Mouse (Mus musculus): Measurements from ENCODE around the gene Nxf1. TPM values are rescaled to one million over a fixed set of nuclear protein-coding genes. Genes with fewer than 3 reads are reported as not detected.
A peak's percentile ranks its signal among the peaks of the same experiment; 100 is the strongest.

Gene Nxf1
- polyA plus RNA-seq, 2 experiments: 77.4 to 90.9 TPM

DNA sequence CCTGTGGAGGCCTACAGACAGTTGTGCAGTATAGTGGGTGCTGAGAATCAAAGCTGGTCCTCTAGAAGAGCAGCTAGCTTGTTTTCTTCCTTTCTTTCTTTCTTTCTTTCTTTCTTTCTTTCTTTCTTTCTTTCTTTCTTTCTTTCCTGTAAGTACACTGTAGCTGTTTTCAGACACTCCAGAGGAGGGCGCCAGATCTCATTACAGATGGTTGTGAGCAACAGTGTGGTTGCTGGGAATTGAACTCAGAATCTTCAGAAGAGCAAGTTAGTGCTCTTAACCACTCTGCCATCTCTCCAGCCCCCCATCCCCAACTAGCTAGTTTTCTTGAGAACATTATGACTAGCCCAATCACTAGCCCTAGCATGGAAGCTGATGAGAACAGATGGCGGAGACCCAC lies 3.9 kb downstream of the Nxf1 start:
- Histone ChIP-seq H3K27ac (no peak overlapping the region), H3K9me3 (ENCODE audit: control insufficient read depth, low read length) (no peaks in the 10 kb centered on the region; the same call in 1 of the 2 replicates), H3K4me3 (ENCODE audit: insufficient read depth in 1 of 2, low read depth in 2 of 2, low read length in 2 of 2) (no peak overlapping the region), H3K4me1 (replicated peaks; ENCODE audit: control insufficient read depth in 2 of 2, insufficient read depth in 2 of 2, low read length in 1 of 2) (peaks cover 13 to 15% of the 10 kb centered on the region in 2 experiments), H3K9ac (replicated peaks) (no peak overlapping the region), H3K36me3 (replicated peaks; ENCODE audit: control insufficient read depth, insufficient read depth, low read depth) (peaks cover 36% of the 10 kb centered on the region), H3K4me2 (ENCODE audit: low read depth) (no peak overlapping the region), H3K27me3 (ENCODE audit: control insufficient read depth, insufficient read depth, low read length) (no peaks in the 10 kb centered on the region)
- DNase-seq (ENCODE audit: low read depth in 3 of 3, low spot score in 3 of 3): no peak
- WGBS (ENCODE audit: insufficient replicate concordance): 77% methylated on average over 2 of the region's 2 CpGs
- TF ChIP-seq CTCF (IDR thresholded peaks at IDR 0.05; ENCODE audit: low read depth): peak; percentile 32; the same call in 1 of the 2 replicates
- no peak for TF ChIP-seq EP300 (IDR thresholded peaks at IDR 0.05; ENCODE audit: low read depth)
- no peak for ATAC-seq (ENCODE audit: insufficient read depth)

GRCm38 (mm10) chr19:8763276-8763675 lies 6.4 kb downstream of the Nxf1 start:
- DNase-seq (ENCODE audit: low read depth in 3 of 3, low spot score in 3 of 3) (no peak), ATAC-seq (ENCODE audit: insufficient read depth) (no peak)
- no peak overlapping the region for H3K4me2 ChIP-seq (ENCODE audit: low read depth)
- H3K9me3 ChIP-seq (ENCODE audit: control insufficient read depth, low read length): no peaks in the 10 kb centered on the region; the same call in 1 of the 2 replicates
- no peaks in the 10 kb centered on the region for H3K27me3 ChIP-seq (ENCODE audit: control insufficient read depth, insufficient read depth, low read length)
- peaks cover 7 to 8% of the 10 kb centered on the region in 2 experiments for H3K4me1 ChIP-seq (replicated peaks; ENCODE audit: control insufficient read depth in 2 of 2, insufficient read depth in 2 of 2, low read length in 1 of 2)
- no peak overlapping the region for H3K27ac ChIP-seq
- no peak for TF ChIP-seq EP300 (IDR thresholded peaks at IDR 0.05; ENCODE audit: low read depth)
- TF ChIP-seq CTCF (IDR thresholded peaks at IDR 0.05; ENCODE audit: low read depth): no peak
- 82% methylated on average over 4 of the region's 4 CpGs for WGBS (ENCODE audit: insufficient replicate concordance)
- no peak overlapping the region for H3K9ac ChIP-seq (replicated peaks)
- peaks cover 62% of the 10 kb centered on the region for H3K36me3 ChIP-seq (replicated peaks; ENCODE audit: control insufficient read depth, insufficient read depth, low read depth)
- no peak overlapping the region for H3K4me3 ChIP-seq (ENCODE audit: insufficient read depth in 1 of 2, low read depth in 2 of 2, low read length in 2 of 2)

GRCm38 (mm10) chr19:8765562-8765961 lies 8.7 kb downstream of the Nxf1 start:
- Histone ChIP-seq H3K9ac (replicated peaks) (no peak overlapping the region), H3K4me1 (replicated peaks; ENCODE audit: control insufficient read depth in 2 of 2, insufficient read depth in 2 of 2, low read length in 1 of 2) (peaks cover 4 to 5% of the 10 kb centered on the region in 2 experiments; a peak in 3 of 4 replicates), H3K4me3 (ENCODE audit: insufficient read depth in 1 of 2, low read depth in 2 of 2, low read length in 2 of 2) (no peak overlapping the region), H3K27me3 (ENCODE audit: control insufficient read depth, insufficient read depth, low read length) (no peaks in the 10 kb centered on the region), H3K27ac (no peak overlapping the region), H3K9me3 (ENCODE audit: control insufficient read depth, low read length) (no peaks in the 10 kb centered on the region; the same call in 1 of the 2 replicates), H3K4me2 (ENCODE audit: low read depth) (no peak overlapping the region), H3K36me3 (replicated peaks; ENCODE audit: control insufficient read depth, insufficient read depth, low read depth) (peaks cover 84% of the 10 kb centered on the region)
- TF ChIP-seq CTCF (IDR thresholded peaks at IDR 0.05; ENCODE audit: low read depth): no peak
- no peak for TF ChIP-seq EP300 (IDR thresholded peaks at IDR 0.05; ENCODE audit: low read depth)
- ATAC-seq (ENCODE audit: insufficient read depth): no peak
- WGBS (ENCODE audit: insufficient replicate concordance): 85% methylated on average over 9 of the region's 9 CpGs
- no peak for DNase-seq (ENCODE audit: low read depth in 3 of 3, low spot score in 3 of 3)

- Histone ChIP-seq H3K36me3 (replicated peaks; ENCODE audit: control insufficient read depth, insufficient read depth, low read depth) (peaks cover 67% of the 10 kb centered on the region), H3K27ac (peak within 1 kb of the TSS; percentile 80), H3K4me2 (ENCODE audit: low read depth) (peak within 1 kb of the TSS; percentile 92), H3K4me3 (ENCODE audit: insufficient read depth in 1 of 2, low read depth in 2 of 2, low read length in 2 of 2) (peak within 1 kb of the TSS; percentile 89 to 94), H3K9me3 (ENCODE audit: control insufficient read depth, low read length) (no peaks in the 10 kb centered on the region; the same call in 1 of the 2 replicates), H3K27me3 (ENCODE audit: control insufficient read depth, insufficient read depth, low read length) (no peaks in the 10 kb centered on the region), H3K4me1 (replicated peaks; ENCODE audit: control insufficient read depth in 2 of 2, insufficient read depth in 2 of 2, low read length in 1 of 2) (peaks cover 24 to 28% of the 10 kb centered on the region in 2 experiments), H3K9ac (replicated peaks) (peak within 1 kb of the TSS; percentile 93)
- no peak for ATAC-seq (ENCODE audit: insufficient read depth)
- DNase-seq (ENCODE audit: low read depth in 3 of 3, low spot score in 3 of 3): peak in 1 of 3 experiments; percentile 50
- 17% methylated on average over 29 of the region's 29 CpGs for WGBS (ENCODE audit: insufficient replicate concordance)
- TF ChIP-seq CTCF (IDR thresholded peaks at IDR 0.05; ENCODE audit: low read depth) (peak; percentile 40), EP300 (IDR thresholded peaks at IDR 0.05; ENCODE audit: low read depth) (no peak)
These were observed 13.8 kb downstream of the Nxf1 start, which contains the start of gene Tmem223 for GRCm38 (mm10) chr19:8770567-8771270. Gene Tmem223 (plus strand): TSS chr19:8770996.

- H3K9me3 ChIP-seq (ENCODE audit: control insufficient read depth, low read length): no peaks in the 10 kb centered on the region
- H3K9ac ChIP-seq (replicated peaks): peak overlapping the region; percentile 96
- TF ChIP-seq CTCF (IDR thresholded peaks at IDR 0.05; ENCODE audit: low read depth) (no peak), EP300 (IDR thresholded peaks at IDR 0.05; ENCODE audit: low read depth) (no peak)
- no peaks in the 10 kb centered on the region for H3K27me3 ChIP-seq (ENCODE audit: control insufficient read depth, insufficient read depth, low read length)
- ATAC-seq (ENCODE audit: insufficient read depth) (peak; percentile 44; the same call in 1 of the 2 replicates), DNase-seq (ENCODE audit: low read depth in 3 of 3, low spot score in 3 of 3) (peak in 2 of 3 experiments; percentile 56 to 59)
- 14% methylated on average over 5 of the region's 5 CpGs for WGBS (ENCODE audit: insufficient replicate concordance)
- H3K4me1 ChIP-seq (replicated peaks; ENCODE audit: control insufficient read depth in 2 of 2, insufficient read depth in 2 of 2, low read length in 1 of 2): peaks cover 27 to 32% of the 10 kb centered on the region in 2 experiments
- H3K4me3 ChIP-seq (ENCODE audit: insufficient read depth in 1 of 2, low read depth in 2 of 2, low read length in 2 of 2): peak overlapping the region; percentile 79 to 87
- H3K36me3 ChIP-seq (replicated peaks; ENCODE audit: control insufficient read depth, insufficient read depth, low read depth): peaks cover 47% of the 10 kb centered on the region
- peak overlapping the region; percentile 98 for H3K4me2 ChIP-seq (ENCODE audit: low read depth)
- peak overlapping the region; percentile 88 for H3K27ac ChIP-seq
These were observed 16.1 kb downstream of the Nxf1 start for GRCm38 (mm10) chr19:8772996-8773395.
